Mouse (Mus musculus) midbrain, postnatal 0 days (tissue): ENCODE results near the gene Zfp296. TPM values are rescaled to one million over a fixed set of nuclear protein-coding genes. Genes with fewer than 3 reads are reported as not detected.

ENCODE experiments used
- ATAC-seq: fragments of 200-750 bp; cut with Nextera tagmentation; 2 replicates; pipeline ENCODE4 v1.8.0; 2017; ENCODE audit warnings: moderate number of reproducible peaks, mild to moderate bottlenecking, moderate TSS enrichment, moderate library complexity; ENCODE audit not compliant: low FRiP score
- DNase-seq: peaks from one replicate; pipeline ENCODE4 v3.0.0-alpha.2; 2015; ENCODE audit warnings: low spot score
- H3K27ac ChIP-seq: fragments of 300-500 bp; sonication (generic); 2 replicates; pipeline ENCODE4 v1.5.1; 2014; ENCODE audit warnings: low read depth, mild to moderate bottlenecking, low read length, mixed read lengths
- H3K27me3 ChIP-seq: fragments of 300-500 bp; sonication (generic); 2 replicates; pipeline ENCODE4 v1.6.1; 2014; ENCODE audit warnings: low read length, control low read depth, mixed read lengths; ENCODE audit not compliant: insufficient read depth
- H3K36me3 ChIP-seq: fragments of 300-500 bp; sonication (generic); 2 replicates; pipeline ENCODE4 v1.6.1; 2014; ENCODE audit warnings: low read length, control low read depth, mixed read lengths; ENCODE audit not compliant: insufficient read depth
- H3K4me1 ChIP-seq: fragments of 300-500 bp; sonication (generic); 2 replicates; pipeline ENCODE4 v1.6.1; 2014; ENCODE audit warnings: mild to moderate bottlenecking, control low read depth, antibody characterized with exemption, low read length, mixed read lengths; ENCODE audit not compliant: insufficient read depth
- H3K4me2 ChIP-seq: fragments of 300-500 bp; sonication (generic); 2 replicates; pipeline ENCODE4 v1.6.1; 2014; ENCODE audit warnings: low read depth, mild to moderate bottlenecking, low read length, mixed read lengths; ENCODE audit not compliant: poor library complexity, severe bottlenecking
- H3K4me3 ChIP-seq: fragments of 300-500 bp; sonication (generic); 2 replicates; pipeline ENCODE4 v1.5.1; 2014; ENCODE audit warnings: low read depth, mild to moderate bottlenecking, low read length, moderate library complexity
- H3K9ac ChIP-seq: fragments of 300-500 bp; sonication (generic); replicated peaks from 2 replicates; pipeline ENCODE4 v1.6.1; 2014; ENCODE audit warnings: mild to moderate bottlenecking, low read length, moderate library complexity, mixed read lengths; ENCODE audit not compliant: poor library complexity, severe bottlenecking
- H3K9me3 ChIP-seq: fragments of 300-500 bp; sonication (generic); 2 replicates; pipeline ENCODE4 v1.6.1; 2016; ENCODE audit warnings: low read length, control low read depth
- CTCF ChIP-seq: IDR thresholded peaks from 2 replicates; pipeline ENCODE4 v1.5.1; 2016; ENCODE audit warnings: antibody characterized with exemption, mild to moderate bottlenecking
- WGBS: fragments of 180-500 bp; shearing (Covaris S2); extraction: QIAGEN DNeasy Blood & Tissue Kit; methylation state at CpG from one replicate; pipeline ENCODE4 v1.1.7; 2014; 5-methylcytosine and 5-hydroxymethylcytosine counted together
- polyA plus RNA-seq: library from polyadenylated mRNA; unstranded; fragments of >200 nt; fragmentation: Nextera tagmentation; extraction: Ambion mirVana; gene quantifications from 2 replicates; pipeline ENCODE4 v1.2.1, GENCODE M21; 2015
- total RNA-seq: library from RNA; depleted of rRNA; stranded (reverse); fragments of >200 nt; gene quantifications from 2 replicates; pipeline ENCODE4 v1.2.3, GENCODE M21; 2014; rRNA removed

Gene Zfp296
- total RNA-seq (0.33 and 1.2 TPM in 2 replicates), polyA plus RNA-seq (0.11 TPM in 1 of 2 replicates, not detected in the other)

DNA sequence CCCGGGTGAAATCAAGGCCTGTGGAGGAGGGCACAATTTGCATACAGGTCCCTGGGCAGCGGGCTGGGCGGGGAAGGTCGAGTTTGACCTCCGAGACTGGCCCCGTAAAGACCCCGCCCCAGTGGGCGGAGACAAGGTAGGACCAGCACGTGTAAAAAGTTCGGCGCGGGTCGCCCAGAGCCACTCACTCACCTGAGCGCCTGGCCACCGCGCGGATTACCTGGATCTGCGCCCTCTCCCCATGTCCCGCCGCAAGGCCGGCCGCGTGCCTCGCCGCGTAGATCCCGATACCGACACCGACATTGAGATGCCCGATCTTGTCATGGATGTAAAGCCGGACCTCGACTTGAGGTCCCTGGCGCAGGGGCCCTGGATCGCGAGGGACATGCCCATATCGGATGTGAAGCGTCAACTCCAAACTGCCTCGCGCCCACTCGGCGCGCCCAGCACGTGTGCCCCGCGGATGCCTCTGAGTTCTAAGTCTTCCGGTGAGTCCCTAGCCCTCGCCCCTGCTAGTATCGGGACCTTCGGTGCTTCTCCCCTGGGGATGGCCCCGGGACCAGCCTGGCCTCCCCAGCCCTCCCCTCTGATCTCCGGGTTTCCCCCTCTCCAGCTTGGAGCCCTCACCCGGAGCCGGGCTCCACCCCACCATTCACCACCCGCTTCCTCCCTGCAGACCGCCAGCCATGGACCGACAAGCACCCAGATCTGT is at the start of gene Zfp296, which contains the start of gene Gemin7:
Zfp296 (plus strand) TSS at position 147 of the 712 bp plus-strand sequence.
Gemin7 (minus strand) TSS at position 455 of the 712 bp plus-strand sequence.
- no peak for TF ChIP-seq CTCF
- DNase-seq = no peak
- H3K27ac ChIP-seq = no peak within 1 kb of the TSS
- under 1% methylated on average over 55 of the region's 56 CpGs for WGBS
- ATAC-seq = no peak
- H3K4me2 ChIP-seq = peak within 1 kb of the TSS; percentile 60
- H3K9me3 ChIP-seq = no peaks in the 10 kb centered on the region
- H3K4me1 ChIP-seq = peaks cover 9% of the 10 kb centered on the region
- H3K9ac ChIP-seq = peak within 1 kb of the TSS; percentile 39; the same call in 1 of the 2 replicates
- peaks cover 31% of the 10 kb centered on the region for H3K27me3 ChIP-seq
- peak within 1 kb of the TSS; percentile 32 for H3K4me3 ChIP-seq
- peaks cover 24% of the 10 kb centered on the region for H3K36me3 ChIP-seq

DNA sequence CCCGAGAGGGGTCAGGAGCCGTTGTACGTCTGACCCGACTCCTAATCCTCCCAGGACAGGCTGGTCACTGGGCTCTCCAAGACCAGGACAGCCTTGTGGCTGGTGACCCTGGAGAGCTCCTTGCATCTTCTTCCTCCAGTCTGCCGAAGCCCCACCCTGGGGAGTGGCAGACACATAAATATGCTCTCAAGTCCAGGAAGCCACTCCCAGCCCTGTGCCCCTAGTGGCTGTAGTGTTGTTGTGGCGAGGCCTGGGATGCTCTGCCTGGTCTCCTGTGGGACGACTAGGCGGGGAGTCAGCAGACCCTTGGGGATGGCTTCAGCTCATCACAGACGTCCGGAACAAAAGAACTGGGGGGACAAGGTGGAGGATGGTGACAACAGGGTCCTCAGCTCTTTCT is 46.0 kb upstream of the Zfp296 start:
- Histone ChIP-seq H3K4me3 (no peak overlapping the region), H3K4me1 (no peaks in the 10 kb centered on the region), H3K36me3 (peaks cover 55% of the 10 kb centered on the region), H3K27me3 (no peaks in the 10 kb centered on the region), H3K9ac (no peak overlapping the region), H3K9me3 (no peaks in the 10 kb centered on the region), H3K4me2 (no peak overlapping the region), H3K27ac (no peak overlapping the region)
- ATAC-seq = no peak
- no peak for DNase-seq
- WGBS = 78% methylated on average over 10 of the region's 10 CpGs
- TF ChIP-seq CTCF = 0 out of 2 replicates have a peak, but pooled peaks have one; percentile 15

DNA sequence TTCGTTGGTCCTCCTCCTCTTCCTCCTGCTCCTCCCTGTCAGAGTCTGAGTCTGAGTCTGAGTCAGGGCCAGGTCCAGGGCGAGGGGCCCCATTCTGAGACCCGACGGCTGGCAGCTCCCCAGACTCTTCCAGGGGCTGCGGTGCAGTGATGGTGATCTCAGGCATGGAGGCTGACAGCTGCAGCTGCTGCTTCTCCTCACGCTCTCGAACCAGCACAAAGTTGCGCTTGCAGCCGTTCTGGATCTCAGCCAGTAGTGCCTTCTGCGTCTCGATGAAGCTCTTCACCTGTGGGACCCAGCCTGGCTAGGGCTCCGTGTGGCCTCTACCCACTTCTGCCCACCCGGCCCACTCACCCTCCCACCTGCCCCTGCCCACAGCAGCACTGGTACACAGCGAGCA is 44.8 kb upstream of the Zfp296 start:
- H3K27me3 ChIP-seq = no peaks in the 10 kb centered on the region
- H3K36me3 ChIP-seq = peaks cover 55% of the 10 kb centered on the region
- 96% methylated on average over 13 of the region's 14 CpGs for WGBS
- ATAC-seq (no peak), DNase-seq (no peak)
- no peaks in the 10 kb centered on the region for H3K9me3 ChIP-seq
- H3K4me3 ChIP-seq = no peak overlapping the region
- H3K9ac ChIP-seq = no peak overlapping the region
- no peaks in the 10 kb centered on the region for H3K4me1 ChIP-seq
- no peak overlapping the region for H3K4me2 ChIP-seq
- no peak overlapping the region for H3K27ac ChIP-seq
- TF ChIP-seq CTCF = no peak

DNA sequence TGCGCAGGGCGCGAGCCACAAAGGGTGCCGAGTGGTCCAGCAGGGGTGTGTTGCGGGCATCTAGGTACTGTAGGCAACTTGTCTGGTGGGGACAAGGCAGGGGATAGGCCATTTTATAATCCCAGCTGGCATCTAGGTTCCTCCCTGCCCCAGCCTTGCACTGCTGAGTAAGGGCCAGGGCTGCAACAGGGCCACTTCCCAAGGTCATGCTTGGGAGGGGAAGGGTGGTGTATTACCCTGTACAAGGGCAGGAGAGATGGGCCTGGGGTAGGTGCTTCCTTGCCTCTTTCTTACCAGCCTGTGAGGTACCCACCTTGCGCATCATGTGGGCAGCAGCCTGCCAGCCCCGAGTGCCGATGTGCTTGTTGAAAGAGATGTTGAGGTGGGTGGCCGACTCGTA is 42.4 kb upstream of the Zfp296 start:
- no peak overlapping the region for H3K27ac ChIP-seq
- TF ChIP-seq CTCF = no peak
- no peak overlapping the region for H3K4me2 ChIP-seq
- ATAC-seq (no peak), DNase-seq (no peak)
- no peak overlapping the region for H3K9ac ChIP-seq
- H3K36me3 ChIP-seq = peaks cover 48% of the 10 kb centered on the region
- no peaks in the 10 kb centered on the region for H3K4me1 ChIP-seq
- 94% methylated on average over 10 of the region's 10 CpGs for WGBS
- H3K9me3 ChIP-seq = no peaks in the 10 kb centered on the region
- H3K27me3 ChIP-seq = no peaks in the 10 kb centered on the region
- no peak overlapping the region for H3K4me3 ChIP-seq

DNA sequence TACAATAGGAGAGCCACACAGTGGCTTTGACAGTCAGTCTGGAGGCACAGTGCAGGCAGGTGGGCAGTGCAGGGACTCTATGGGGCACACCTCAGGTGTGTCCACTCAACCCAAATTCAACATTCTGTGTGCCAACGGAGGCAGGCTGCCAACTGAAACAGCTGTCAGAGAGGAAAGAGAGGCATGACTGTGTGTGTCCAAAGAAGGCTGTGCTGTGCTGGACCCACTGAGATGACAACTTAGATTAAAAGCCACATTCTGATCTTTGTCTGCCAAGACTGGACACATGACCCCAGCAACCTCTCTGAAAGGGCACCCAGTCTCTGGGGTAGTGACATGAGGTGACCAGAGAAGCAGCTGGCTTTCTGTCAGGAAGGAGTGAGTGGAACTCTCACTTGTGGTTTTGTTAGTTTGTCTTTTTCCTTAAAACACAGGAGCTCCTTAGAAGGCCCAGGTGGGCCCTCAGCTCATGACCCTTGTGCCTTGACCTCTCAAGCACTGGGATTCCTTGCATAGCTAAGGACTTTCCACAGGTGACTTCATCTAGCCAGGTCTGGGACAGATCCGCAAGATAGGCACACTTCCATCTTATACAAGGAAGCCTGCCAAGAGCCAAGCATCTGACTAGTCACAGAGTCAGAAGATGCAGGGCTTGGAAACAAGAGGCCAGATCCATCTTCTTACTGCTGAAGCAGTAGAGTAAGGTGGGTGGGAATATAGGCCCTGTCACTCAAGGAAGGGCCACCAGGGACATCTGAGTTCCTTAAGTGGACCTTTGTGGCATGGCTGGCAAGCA is 36.1 kb upstream of the Zfp296 start:
- Histone ChIP-seq H3K27ac (no peak overlapping the region), H3K4me2 (no peak overlapping the region)
- WGBS = 93% methylated on average over 2 of the region's 2 CpGs

More for the DNA sequence above, 36.1 kb upstream of the Zfp296 start:
- ATAC-seq (no peak), DNase-seq (no peak)
- no peak for TF ChIP-seq CTCF
- no peaks in the 10 kb centered on the region for H3K27me3 ChIP-seq
- no peak overlapping the region for H3K9ac ChIP-seq
- H3K36me3 ChIP-seq = no peaks in the 10 kb centered on the region
- no peaks in the 10 kb centered on the region for H3K4me1 ChIP-seq
- H3K9me3 ChIP-seq = no peaks in the 10 kb centered on the region
- H3K4me3 ChIP-seq = no peak overlapping the region
